In genomic region chr12:82468416-82468815, GRCm38 (mm10) we compare ENCODE assay signal across 10 mouse cellular contexts.
DNase-seq lines count a peak whose midpoint lies in the region; ATAC-seq lines count a peak whose summit lies in the region.
"Had no signal": no experiment of that assay in that cellular context is flagged by ENCODE, and none has a peak within 500 bp of the region (broad histone marks: within the 10 kb centered on the region; RNA-seq: fewer than 3 reads in every experiment).

No protein-coding gene starts in this region.

- peaks cover 31% of the 10 kb centered on the region for H3K4me1 ChIP-seq in heart, embryonic 13.5 days

- no peak overlapping the region for H3K4me2 ChIP-seq in heart, embryonic 13.5 days
- H3K4me2 ChIP-seq: forebrain, embryonic 15.5 days had no signal

- H3K27ac ChIP-seq in heart, embryonic 13.5 days (replicated peaks): 0 out of 2 replicates have a peak overlapping the region, but pooled peaks have one; percentile 10
- H3K27ac ChIP-seq: forebrain, embryonic 15.5 days had no signal

- H3K36me3 ChIP-seq in heart, embryonic 13.5 days: no peaks in the 10 kb centered on the region
- H3K36me3 ChIP-seq: forebrain, embryonic 15.5 days had no signal

- no peak for ATAC-seq in heart, embryonic 13.5 days (ENCODE audit: extremely low read depth, insufficient number of reproducible peaks, low FRiP score, low TSS enrichment)
- ATAC-seq: forebrain, embryonic 15.5 days had no signal

- no peaks in the 10 kb centered on the region for H3K27me3 ChIP-seq in heart, embryonic 13.5 days (replicated peaks)
- H3K27me3 ChIP-seq: forebrain, embryonic 15.5 days had no signal

- no peaks in the 10 kb centered on the region for H3K9me3 ChIP-seq in heart, embryonic 13.5 days
- H3K9me3 ChIP-seq: forebrain, embryonic 15.5 days had no signal

- H3K9ac ChIP-seq in heart, embryonic 13.5 days: peak overlapping the region; percentile 21; the same call in 1 of the 2 replicates
- H3K9ac ChIP-seq: forebrain, embryonic 15.5 days had no signal

- intact Hi-C loops in heart, postnatal 25 days (cut with DNase I): no loop called here

- 32% methylated on average over 5 of the region's 5 CpGs for WGBS in heart, embryonic 13.5 days

- peak; percentile 41 to 54 for DNase-seq in heart, adult 18-20 months
- no peak for DNase-seq in heart, postnatal 25 days (ENCODE audit: low spot score)
- DNase-seq in NIH3T3 (ENCODE audit: low read depth): peak; percentile 67
- peak; percentile 70 for DNase-seq in lung, postnatal 14 days
- no peak for DNase-seq in layer of hippocampus, adult 9-10 months (ENCODE audit: low spot score)
- DNase-seq in layer of hippocampus, adult 18-20 months (ENCODE audit: low spot score in 2 of 2): no peak
- DNase-seq in c-Kit-positive CD71-positive TER-119-positive erythroid progenitor cells, embryonic 14.5 days (ENCODE audit: low spot score): no peak
- DNase-seq: cerebellum, adult 11 months had no signal

- H3K4me3 ChIP-seq in heart, embryonic 13.5 days: no peak overlapping the region
- H3K4me3 ChIP-seq: forebrain, embryonic 15.5 days had no signal

Comparison
In these comparisons a context has a peak if more than half of its experiments do, and no peak if none do; other contexts are left out.
1. DNase-seq: peak in heart, adult 18-20 months (2 of 2), NIH3T3 (single experiment) and lung, postnatal 14 days (single experiment); none in heart, postnatal 25 days (single experiment), layer of hippocampus, adult 9-10 months (single experiment), layer of hippocampus, adult 18-20 months (0 of 2) and c-Kit-positive CD71-positive TER-119-positive erythroid progenitor cells, embryonic 14.5 days (single experiment).